Mouse (Mus musculus) myocyte (in vitro differentiated cells): Measurements from ENCODE around the gene Palm3.

Experiments
- E2F4 ChIP-seq: IDR thresholded peaks from one replicate; pipeline ENCODE4 v1.6.1; 2011; ENCODE audit warnings: mild to moderate bottlenecking, control low read depth, moderate library complexity; ENCODE audit not compliant: insufficient read depth
- MAX ChIP-seq: IDR thresholded peaks from one replicate; pipeline ENCODE4 v1.6.1; 2011; ENCODE audit warnings: low read depth, mild to moderate bottlenecking, control low read depth
- POLR2A ChIP-seq: IDR thresholded peaks from one replicate; pipeline ENCODE4 v1.6.1; 2011; ENCODE audit warnings: low read depth, mild to moderate bottlenecking, control low read depth, moderate library complexity; ENCODE audit not compliant: insufficient read length

- TF ChIP-seq POLR2A: no peak
- TF ChIP-seq E2F4: no peak
- no peak for TF ChIP-seq MAX
Observed at GRCm38 (mm10) chr8:84046505-84046904, 25.2 kb downstream of the Palm3 start.
